Mouse (Mus musculus) cortical plate, adult 2 months (tissue): ENCODE data around the gene Prkce.

Source experiments
- CTCF ChIP-seq: fragments of 200-500 bp; IDR thresholded peaks from 2 replicates; pipeline ENCODE4 v1.5.1; 2011; ENCODE audit warnings: mild to moderate bottlenecking, control low read depth, low read length; ENCODE audit not compliant: insufficient read depth; ENCODE audit errors: extremely low read depth
- POLR2A ChIP-seq: fragments of 200-500 bp; IDR thresholded peaks from 2 replicates; pipeline ENCODE4 v1.6.1; 2011; ENCODE audit warnings: mild to moderate bottlenecking, low read length, control low read depth; ENCODE audit not compliant: insufficient read depth; ENCODE audit errors: extremely low read depth

DNA sequence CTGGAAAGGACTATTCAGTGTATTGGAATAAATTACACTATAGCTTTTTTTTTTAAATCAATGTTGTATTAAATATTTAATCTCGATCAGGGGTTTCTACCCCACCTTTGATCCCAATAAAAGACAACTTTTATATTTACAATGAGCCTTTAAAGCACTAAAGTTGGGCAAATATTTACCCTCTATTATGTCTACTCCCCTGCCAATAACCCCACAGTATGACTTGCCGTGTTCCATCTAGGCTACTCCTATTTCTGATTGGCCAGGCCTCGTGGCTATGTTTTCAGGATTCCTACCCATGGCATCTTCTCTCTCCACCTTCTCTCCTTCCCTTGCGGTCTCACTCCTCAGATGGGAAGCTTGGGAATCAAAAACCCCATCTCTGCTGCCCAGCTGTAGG lies 108.8 kb downstream of the Prkce start:
- no peak for TF ChIP-seq POLR2A
- no peak for TF ChIP-seq CTCF
